Mouse (Mus musculus) heart, postnatal 25 days (tissue): ENCODE measurements around the gene Slc9a9. TPM values are rescaled to one million over a fixed set of nuclear protein-coding genes. Genes with fewer than 3 reads are reported as not detected.

Experiments used
- DNase-seq: peaks from one replicate; pipeline ENCODE4 v3.0.0; 2022; ENCODE audit warnings: low spot score
- intact Hi-C: fragments of 180-260 bp; cut with DNase I; formaldehyde crosslinking; loops from one replicate; pipeline ENCODE4 v1.15.1; 2025
- total RNA-seq, 2 experiments: library from RNA; stranded (reverse); gene quantifications; 2 replicates each; pipeline ENCODE4 v1.2.3; 2021

The Slc9a9 gene
- total RNA-seq, 2 experiments from 2014 or later, result 2.2 to 2.6 TPM

GRCm38 (mm10) chr9:94725121-94725520 lies 55.4 kb downstream of the Slc9a9 start:
- no peak for DNase-seq
- intact Hi-C loops, result no loop called here

DNA sequence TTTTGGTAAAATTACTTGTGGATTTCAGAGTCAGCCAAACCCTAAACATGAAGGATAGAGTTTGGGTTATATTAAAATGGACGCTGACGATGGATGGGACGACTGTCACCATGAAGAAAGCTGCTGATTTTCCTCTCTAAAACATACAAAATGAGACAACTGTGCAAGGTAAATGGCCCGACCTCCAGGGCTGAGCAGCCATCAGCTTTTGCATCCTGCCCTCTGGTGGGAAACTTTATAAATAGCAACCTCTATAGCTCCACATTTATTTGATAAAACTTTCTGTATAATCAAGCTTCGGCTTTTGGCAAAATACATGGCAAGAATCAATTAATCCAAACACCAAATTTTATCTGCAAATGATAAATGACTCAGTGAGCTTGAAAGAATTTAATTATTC lies 57.7 kb downstream of the Slc9a9 start:
- DNase-seq, result no peak
- intact Hi-C loops, result no loop called here

DNA sequence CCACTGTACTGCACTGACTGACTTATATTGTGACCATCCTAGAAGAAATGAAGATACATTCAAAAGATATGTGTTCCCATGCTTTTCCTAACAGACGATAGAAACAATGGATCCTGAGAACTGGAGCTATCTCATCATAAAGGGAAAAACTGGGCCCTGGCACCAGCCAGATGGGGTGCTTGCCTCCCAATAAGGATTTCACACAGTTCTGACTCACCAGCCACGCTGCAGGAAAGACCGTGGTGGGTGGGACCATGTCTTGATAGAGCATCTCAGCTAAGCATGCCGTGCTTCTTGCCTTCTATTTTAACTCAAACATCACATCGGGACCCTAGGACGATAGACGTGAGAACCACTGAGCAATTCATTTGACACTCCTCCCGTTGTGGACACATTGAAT lies 60.7 kb downstream of the Slc9a9 start:
- DNase-seq, result no peak
- intact Hi-C loops, result no loop called here

GRCm38 (mm10) chr9:94732136-94732535 lies 62.4 kb downstream of the Slc9a9 start:
- DNase-seq, result no peak
- intact Hi-C loops, result no loop called here

DNA sequence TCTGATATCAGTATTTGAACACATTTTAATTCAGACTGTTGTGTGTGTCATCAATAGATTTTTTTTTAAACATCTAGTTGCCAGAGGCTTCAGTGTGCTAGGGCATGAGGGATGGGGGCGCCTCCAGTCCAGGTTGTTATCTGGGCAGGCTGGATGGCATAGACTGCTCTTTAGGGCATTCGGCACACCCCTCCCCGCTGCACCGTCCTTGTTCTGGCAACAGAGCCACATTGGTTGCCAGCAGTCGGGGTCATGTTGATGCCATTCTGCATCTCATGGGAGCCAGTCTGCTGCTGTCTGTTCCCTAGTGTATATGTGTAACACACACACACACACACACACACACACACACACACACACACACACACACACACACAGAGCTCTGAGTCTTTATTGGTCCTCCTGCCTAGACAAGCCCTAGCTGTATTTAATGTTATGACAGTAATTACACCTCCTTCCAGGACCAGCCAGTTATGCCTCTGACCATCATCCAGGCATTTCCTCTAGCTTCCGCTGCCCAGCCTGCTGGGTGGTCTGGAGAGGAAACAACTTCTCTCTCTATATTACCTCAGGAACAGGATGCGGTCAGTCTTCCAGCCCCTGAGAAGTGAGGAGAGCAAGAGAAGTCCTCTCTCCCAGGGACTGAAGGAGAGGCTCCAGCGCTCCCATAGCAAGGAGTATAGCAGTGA lies 63.0 kb downstream of the Slc9a9 start:
- DNase-seq, result no peak

DNA sequence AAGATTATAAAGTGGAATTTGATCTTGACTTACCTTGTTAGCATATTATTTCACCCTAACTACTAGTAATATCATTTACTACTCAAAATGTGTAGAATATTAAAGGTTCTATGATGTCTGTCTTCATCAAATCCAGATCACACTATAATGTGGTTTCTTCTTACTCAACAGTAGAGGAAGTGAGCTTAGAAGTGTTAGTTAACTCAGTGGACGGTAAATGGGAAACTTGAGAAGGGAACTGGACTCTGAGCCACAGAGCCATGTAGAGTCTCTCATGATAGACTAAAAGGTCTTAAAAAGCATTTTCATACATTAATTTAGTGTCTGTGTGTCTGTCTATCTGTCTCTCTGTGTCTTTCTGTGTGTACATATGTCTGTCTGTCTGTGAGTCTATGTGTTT lies 64.6 kb downstream of the Slc9a9 start:
- intact Hi-C loops, result no loop called here

More for the DNA sequence above, 63.0 kb downstream of the Slc9a9 start:
- intact Hi-C loops, result no loop called here

GRCm38 (mm10) chr9:94737226-94737625 lies 67.5 kb downstream of the Slc9a9 start:
- DNase-seq, result no peak
- intact Hi-C loops, result loop anchor here (5.0 kb wide), 2 partner anchors 670 to 725 kb away; partner anchors contain the start of gene Chst2

More for the DNA sequence above, 64.6 kb downstream of the Slc9a9 start:
- DNase-seq, result no peak

- DNase-seq, result no peak
- intact Hi-C loops, result loop anchor here (5.0 kb wide), 2 partner anchors 669 to 724 kb away; partner anchors contain the start of gene Chst2
Observed at GRCm38 (mm10) chr9:94738555-94739427, 69.1 kb downstream of the Slc9a9 start.

- intact Hi-C loops, result no loop called here
- no peak for DNase-seq
Observed at GRCm38 (mm10) chr9:94740841-94741240, 71.1 kb downstream of the Slc9a9 start.

GRCm38 (mm10) chr9:94743291-94743690 lies 73.6 kb downstream of the Slc9a9 start:
- intact Hi-C loops, result no loop called here
- no peak for DNase-seq

GRCm38 (mm10) chr9:94748503-94748902 lies 78.8 kb downstream of the Slc9a9 start:
- intact Hi-C loops, result no loop called here

GRCm38 (mm10) chr9:94750187-94750586 lies 80.5 kb downstream of the Slc9a9 start:
- intact Hi-C loops, result no loop called here
- DNase-seq, result no peak

More at GRCm38 (mm10) chr9:94748503-94748902, 78.8 kb downstream of the Slc9a9 start:
- no peak for DNase-seq

- no peak for DNase-seq
Observed at GRCm38 (mm10) chr9:94750935-94751637, 81.4 kb downstream of the Slc9a9 start.

GRCm38 (mm10) chr9:94751638-94752021 lies 81.9 kb downstream of the Slc9a9 start:
- no peak for DNase-seq
- intact Hi-C loops, result no loop called here

More at GRCm38 (mm10) chr9:94750935-94751637, 81.4 kb downstream of the Slc9a9 start:
- intact Hi-C loops, result no loop called here

DNA sequence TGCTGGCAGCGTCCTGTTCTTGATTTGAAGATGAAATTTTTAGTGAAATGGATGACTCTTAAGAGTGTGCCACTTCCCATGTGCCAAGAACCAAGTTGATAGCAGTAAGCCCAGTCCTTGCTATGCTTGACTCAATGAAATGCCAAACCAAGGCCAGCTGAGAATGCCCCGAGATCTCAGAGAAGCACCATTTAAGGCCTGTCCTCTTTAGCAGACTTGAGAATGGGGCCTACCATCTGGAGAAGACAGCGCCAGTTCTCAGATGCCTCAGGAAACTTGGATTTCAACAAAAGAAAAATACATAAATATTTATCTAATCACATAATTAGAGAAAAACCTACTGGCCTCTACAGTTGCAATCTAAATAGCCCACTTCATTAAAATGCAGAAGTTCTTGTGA lies 82.4 kb downstream of the Slc9a9 start:
- no peak for DNase-seq
- intact Hi-C loops, result no loop called here

DNA sequence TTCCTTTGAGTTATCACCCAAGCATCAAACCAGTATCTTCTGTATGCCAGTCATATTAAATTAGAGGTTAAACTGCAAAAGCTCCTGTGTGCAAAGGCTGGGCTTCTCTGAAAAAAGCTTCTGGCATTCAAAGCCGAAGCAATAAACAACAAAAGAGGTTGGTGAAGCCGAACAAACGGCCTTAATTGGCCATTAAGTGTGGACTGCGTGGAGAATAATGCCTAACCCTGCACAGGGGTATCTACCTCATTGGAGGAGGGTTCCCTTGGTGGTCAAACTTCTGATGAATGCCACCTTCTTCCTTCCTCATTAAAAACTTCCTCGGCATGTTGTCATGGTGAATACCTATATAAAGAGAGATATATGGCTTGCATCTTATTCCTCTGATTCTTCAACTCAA lies 90.2 kb downstream of the Slc9a9 start:
- no peak for DNase-seq
- intact Hi-C loops, result no loop called here

GRCm38 (mm10) chr9:94768114-94768513 lies 98.4 kb downstream of the Slc9a9 start:
- intact Hi-C loops, result no loop called here
- DNase-seq, result no peak

DNA sequence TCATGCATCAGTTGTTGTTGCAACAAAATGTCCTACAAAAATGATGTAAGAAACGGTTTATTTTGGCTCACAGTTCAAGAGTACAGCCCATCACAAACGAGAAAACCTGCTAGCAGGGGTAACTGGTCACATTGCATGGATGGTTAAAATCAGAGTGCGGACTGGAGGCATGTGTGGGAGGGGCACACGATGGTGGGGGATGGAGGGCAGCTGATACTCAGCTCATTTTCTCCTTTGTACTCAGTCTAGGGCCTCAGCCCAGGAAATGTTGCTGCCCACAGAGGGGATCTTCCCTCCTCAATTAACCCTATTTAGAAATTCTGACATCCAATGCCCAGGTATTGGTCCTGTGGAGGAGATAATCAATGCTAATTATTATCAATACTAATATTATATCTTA lies 98.8 kb downstream of the Slc9a9 start:
- intact Hi-C loops, result no loop called here

GRCm38 (mm10) chr9:94773357-94773756 lies 103.6 kb downstream of the Slc9a9 start:
- intact Hi-C loops, result no loop called here

More for the DNA sequence above, 98.8 kb downstream of the Slc9a9 start:
- no peak for DNase-seq

GRCm38 (mm10) chr9:94788261-94788660 lies 118.6 kb downstream of the Slc9a9 start:
- intact Hi-C loops, result no loop called here
- no peak for DNase-seq

More at GRCm38 (mm10) chr9:94773357-94773756, 103.6 kb downstream of the Slc9a9 start:
- DNase-seq, result no peak
